Mouse (Mus musculus) forebrain, embryonic 13.5 days (tissue): ENCODE data around the gene Mras. TPM values are rescaled to one million over a fixed set of nuclear protein-coding genes. Genes with fewer than 3 reads are reported as not detected.
A peak's percentile ranks its signal among the peaks of the same experiment; 100 is the strongest.

ENCODE experiments used
- ATAC-seq: fragments of 200-750 bp; cut with Nextera tagmentation; 2 replicates; pipeline ENCODE4 v1.8.0; 2017
- H3K27ac ChIP-seq: fragments of 300-500 bp; sonication (generic); 2 replicates; pipeline ENCODE4 v1.5.1; 2015; ENCODE audit warnings: inconsistent platforms, mild to moderate bottlenecking, moderate library complexity
- H3K27me3 ChIP-seq: fragments of 300-500 bp; sonication (generic); 2 replicates; pipeline ENCODE4 v1.6.1; 2015; ENCODE audit warnings: mild to moderate bottlenecking, inconsistent platforms
- H3K36me3 ChIP-seq: fragments of 300-500 bp; sonication (generic); 2 replicates; pipeline ENCODE4 v1.6.1; 2015; ENCODE audit warnings: mild to moderate bottlenecking, inconsistent platforms; ENCODE audit not compliant: poor library complexity, severe bottlenecking
- H3K4me1 ChIP-seq: fragments of 300-500 bp; sonication (generic); 2 replicates; pipeline ENCODE4 v1.6.1; 2015; ENCODE audit warnings: inconsistent platforms
- H3K4me2 ChIP-seq: fragments of 300-500 bp; sonication (generic); 2 replicates; pipeline ENCODE4 v1.6.1; 2015; ENCODE audit warnings: inconsistent platforms, mild to moderate bottlenecking, moderate library complexity
- H3K4me3 ChIP-seq: fragments of 300-500 bp; sonication (generic); 2 replicates; pipeline ENCODE4 v1.5.1; 2015; ENCODE audit warnings: mild to moderate bottlenecking, inconsistent platforms
- H3K9ac ChIP-seq: fragments of 300-500 bp; sonication (generic); 2 replicates; pipeline ENCODE4 v1.6.1; 2015; ENCODE audit warnings: mild to moderate bottlenecking, inconsistent platforms
- H3K9me3 ChIP-seq: fragments of 300-500 bp; sonication (generic); replicated peaks from 2 replicates; pipeline ENCODE4 v1.6.1; 2016; ENCODE audit warnings: inconsistent platforms
- WGBS: fragments of 180-500 bp; shearing (Covaris S2); methylation state at CpG from one replicate; pipeline ENCODE4 v1.1.7; 2015; 5-methylcytosine and 5-hydroxymethylcytosine counted together
- polyA plus RNA-seq: library from polyadenylated mRNA; unstranded; fragments of >200 nt; fragmentation: Nextera tagmentation; extraction: Ambion mirVana; gene quantifications from 2 replicates; pipeline ENCODE4 v1.2.1, GENCODE M21; 2015

The Mras gene
- polyA plus RNA-seq, 1 experiment from 2014 or later: 43.4 TPM

GRCm38 (mm10) chr9:99368431-99368830 lies 68.8 kb downstream of the Mras start:
- Histone ChIP-seq H3K9me3 (no peaks in the 10 kb centered on the region), H3K27ac (no peak overlapping the region), H3K4me3 (no peak overlapping the region), H3K36me3 (no peaks in the 10 kb centered on the region), H3K9ac (no peak overlapping the region), H3K4me1 (no peaks in the 10 kb centered on the region), H3K27me3 (no peaks in the 10 kb centered on the region), H3K4me2 (no peak overlapping the region)
- ATAC-seq: no peak
- 82% methylated on average over 7 of the region's 7 CpGs for WGBS

- 76% methylated on average over 3 of the region's 3 CpGs for WGBS
- Histone ChIP-seq H3K4me1 (no peaks in the 10 kb centered on the region), H3K27ac (no peak overlapping the region), H3K9me3 (no peaks in the 10 kb centered on the region), H3K4me2 (no peak overlapping the region), H3K4me3 (no peak overlapping the region), H3K27me3 (no peaks in the 10 kb centered on the region), H3K36me3 (no peaks in the 10 kb centered on the region), H3K9ac (no peak overlapping the region)
- ATAC-seq: no peak
Observed at GRCm38 (mm10) chr9:99365906-99366305, 71.3 kb downstream of the Mras start.

- Histone ChIP-seq H3K4me3 (no peak overlapping the region), H3K4me2 (no peak overlapping the region), H3K4me1 (peaks cover 5% of the 10 kb centered on the region), H3K9me3 (no peaks in the 10 kb centered on the region), H3K36me3 (no peaks in the 10 kb centered on the region), H3K27me3 (peaks cover 21% of the 10 kb centered on the region), H3K27ac (no peak overlapping the region), H3K9ac (no peak overlapping the region)
- 75% methylated on average over 8 of the region's 8 CpGs for WGBS
- ATAC-seq: no peak
Observed at GRCm38 (mm10) chr9:99363076-99363475, 74.1 kb downstream of the Mras start.

- Histone ChIP-seq H3K4me3 (no peak overlapping the region), H3K27ac (no peak overlapping the region), H3K9ac (no peak overlapping the region), H3K36me3 (no peaks in the 10 kb centered on the region), H3K9me3 (no peaks in the 10 kb centered on the region), H3K4me2 (no peak overlapping the region), H3K4me1 (peaks cover 14% of the 10 kb centered on the region), H3K27me3 (peaks cover 33% of the 10 kb centered on the region)
- WGBS: 86% methylated on average over 9 of the region's 9 CpGs
- ATAC-seq: no peak
Observed at GRCm38 (mm10) chr9:99361946-99362345, 75.2 kb downstream of the Mras start.

GRCm38 (mm10) chr9:99359012-99359411 lies 78.2 kb downstream of the Mras start:
- H3K27me3 ChIP-seq: peaks cover 47% of the 10 kb centered on the region
- 91% methylated on average over 15 of the region's 15 CpGs for WGBS
- ATAC-seq: no peak

GRCm38 (mm10) chr9:99357921-99358692 lies 79.1 kb downstream of the Mras start, which contains the start of gene Esyt3:
TSS of gene Esyt3 (minus strand) at chr9:99358557.
- WGBS: under 1% methylated on average over 64 of the region's 66 CpGs
- peak within 1 kb of the TSS; percentile 90 for H3K4me2 ChIP-seq
- peaks cover 14% of the 10 kb centered on the region for H3K4me1 ChIP-seq
- peak within 1 kb of the TSS; percentile 45 for H3K4me3 ChIP-seq
- no peaks in the 10 kb centered on the region for H3K9me3 ChIP-seq
- H3K9ac ChIP-seq: peak within 1 kb of the TSS; percentile 57
- no peaks in the 10 kb centered on the region for H3K36me3 ChIP-seq
- peaks cover 47% of the 10 kb centered on the region for H3K27me3 ChIP-seq
- peak; percentile 58; the same call in 1 of the 2 replicates for ATAC-seq
- no peak within 1 kb of the TSS for H3K27ac ChIP-seq

More at GRCm38 (mm10) chr9:99359012-99359411, 78.2 kb downstream of the Mras start:
- Histone ChIP-seq H3K9ac (no peak overlapping the region), H3K4me1 (peaks cover 14% of the 10 kb centered on the region), H3K27ac (no peak overlapping the region), H3K4me3 (no peak overlapping the region), H3K4me2 (no peak overlapping the region), H3K9me3 (no peaks in the 10 kb centered on the region), H3K36me3 (no peaks in the 10 kb centered on the region)

- WGBS: 4% methylated on average over 19 of the region's 19 CpGs
- peak overlapping the region; percentile 57 for H3K9ac ChIP-seq
- H3K4me2 ChIP-seq: peak overlapping the region; percentile 90
- peak overlapping the region; percentile 45 for H3K4me3 ChIP-seq
- peak; percentile 36; the same call in 1 of the 2 replicates for ATAC-seq
- peaks cover 14% of the 10 kb centered on the region for H3K4me1 ChIP-seq
- no peaks in the 10 kb centered on the region for H3K9me3 ChIP-seq
- no peaks in the 10 kb centered on the region for H3K36me3 ChIP-seq
- H3K27ac ChIP-seq: no peak overlapping the region
- peaks cover 47% of the 10 kb centered on the region for H3K27me3 ChIP-seq
Observed at GRCm38 (mm10) chr9:99357561-99357920, 79.6 kb downstream of the Mras start.

- Histone ChIP-seq H3K36me3 (no peaks in the 10 kb centered on the region), H3K9ac (no peak overlapping the region), H3K27ac (no peak overlapping the region), H3K9me3 (no peaks in the 10 kb centered on the region), H3K27me3 (peaks cover 47% of the 10 kb centered on the region), H3K4me2 (no peak overlapping the region), H3K4me1 (peaks cover 14% of the 10 kb centered on the region), H3K4me3 (no peak overlapping the region)
- no peak for ATAC-seq
- WGBS: 18% methylated on average over 5 of the region's 5 CpGs
Observed at GRCm38 (mm10) chr9:99355971-99356370, 81.2 kb downstream of the Mras start.

- H3K36me3 ChIP-seq: no peaks in the 10 kb centered on the region
- no peak overlapping the region for H3K27ac ChIP-seq
- no peaks in the 10 kb centered on the region for H3K9me3 ChIP-seq
- WGBS: 74% methylated on average over 5 of the region's 5 CpGs
- no peak overlapping the region for H3K4me2 ChIP-seq
- no peak overlapping the region for H3K9ac ChIP-seq
- no peak for ATAC-seq
- H3K4me3 ChIP-seq: no peak overlapping the region
- peaks cover 14% of the 10 kb centered on the region for H3K4me1 ChIP-seq
- H3K27me3 ChIP-seq: peaks cover 43% of the 10 kb centered on the region
Observed at GRCm38 (mm10) chr9:99354796-99355195, 82.4 kb downstream of the Mras start.

- no peaks in the 10 kb centered on the region for H3K9me3 ChIP-seq
- H3K4me3 ChIP-seq: no peak overlapping the region
- no peak overlapping the region for H3K27ac ChIP-seq
- H3K4me1 ChIP-seq: peaks cover 12% of the 10 kb centered on the region
- H3K4me2 ChIP-seq: no peak overlapping the region
- no peak for ATAC-seq
- H3K36me3 ChIP-seq: no peaks in the 10 kb centered on the region
- H3K27me3 ChIP-seq: peaks cover 29% of the 10 kb centered on the region
- H3K9ac ChIP-seq: no peak overlapping the region
- 74% methylated on average over 6 of the region's 6 CpGs for WGBS
Observed at GRCm38 (mm10) chr9:99353390-99353789, 83.8 kb downstream of the Mras start.

- WGBS: 87% methylated on average over 4 of the region's 4 CpGs
- Histone ChIP-seq H3K4me2 (no peak overlapping the region), H3K9me3 (no peaks in the 10 kb centered on the region), H3K36me3 (no peaks in the 10 kb centered on the region), H3K27ac (no peak overlapping the region), H3K4me3 (no peak overlapping the region), H3K9ac (no peak overlapping the region), H3K27me3 (peaks cover 24% of the 10 kb centered on the region), H3K4me1 (peaks cover 8% of the 10 kb centered on the region)
- no peak for ATAC-seq
Observed at GRCm38 (mm10) chr9:99352964-99353363, 84.2 kb downstream of the Mras start.

- WGBS: 40% methylated on average over 4 of the region's 4 CpGs
- Histone ChIP-seq H3K27ac (no peak overlapping the region), H3K9ac (no peak overlapping the region), H3K27me3 (no peaks in the 10 kb centered on the region), H3K9me3 (no peaks in the 10 kb centered on the region), H3K4me2 (no peak overlapping the region), H3K4me1 (no peaks in the 10 kb centered on the region), H3K4me3 (no peak overlapping the region), H3K36me3 (no peaks in the 10 kb centered on the region)
- peak; percentile 78 for ATAC-seq
Observed at GRCm38 (mm10) chr9:99345351-99345792, 91.8 kb downstream of the Mras start.

GRCm38 (mm10) chr9:99341600-99341999 lies 95.6 kb downstream of the Mras start:
- Histone ChIP-seq H3K4me2 (no peak overlapping the region), H3K36me3 (no peaks in the 10 kb centered on the region), H3K27me3 (no peaks in the 10 kb centered on the region), H3K9ac (no peak overlapping the region), H3K4me3 (no peak overlapping the region), H3K9me3 (no peaks in the 10 kb centered on the region), H3K4me1 (no peaks in the 10 kb centered on the region), H3K27ac (no peak overlapping the region)
- 88% methylated on average over 3 of the region's 3 CpGs for WGBS
- no peak for ATAC-seq
